Mouse (Mus musculus): ENCODE measurements at regions not wholly inside any gene's neighbourhood (a gene's known extent, or its start where the extent isn't known, plus 50 kb on each side); places are given as distances from the start of the nearest gene placed in this dataset.
A peak's percentile ranks its signal among the peaks of the same experiment; 100 is the strongest.

- DNase-seq (ENCODE audit: low spot score), result no peak
Observed at GRCm38 (mm10) chr11:114551262-114551661, 117.1 kb upstream of the Rpl38 start.

- DNase-seq (ENCODE audit: low spot score), result no peak
Observed at GRCm38 (mm10) chr11:114548658-114549057, 119.7 kb upstream of the Rpl38 start.

GRCm38 (mm10) chr11:114544212-114544611 lies 124.1 kb upstream of the Rpl38 start:
- no peak for DNase-seq (ENCODE audit: low spot score)

GRCm38 (mm10) chr11:114542167-114542566 lies 126.2 kb upstream of the Rpl38 start:
- DNase-seq (ENCODE audit: low spot score), result no peak

- DNase-seq (ENCODE audit: low spot score), result no peak
Observed at GRCm38 (mm10) chr11:114540503-114540902, 127.8 kb upstream of the Rpl38 start.

- DNase-seq (ENCODE audit: low spot score), result no peak
Observed at GRCm38 (mm10) chr11:114536616-114537493, 131.5 kb upstream of the Rpl38 start.

- no peak for DNase-seq (ENCODE audit: low spot score)
Observed at GRCm38 (mm10) chr11:114535900-114536299, 132.4 kb upstream of the Rpl38 start.

- DNase-seq (ENCODE audit: low spot score), result no peak
Observed at GRCm38 (mm10) chr11:114534436-114534835, 133.9 kb upstream of the Rpl38 start.

GRCm38 (mm10) chr11:114531241-114531765 lies 137.0 kb upstream of the Rpl38 start:
- DNase-seq (ENCODE audit: low spot score), result no peak

- DNase-seq (ENCODE audit: low spot score), result no peak
Observed at GRCm38 (mm10) chr11:114528937-114529772, 139.2 kb upstream of the Rpl38 start.

GRCm38 (mm10) chr11:114523444-114524238 lies 144.7 kb upstream of the Rpl38 start:
- DNase-seq (ENCODE audit: low spot score), result peak; percentile 65

GRCm38 (mm10) chr11:114515278-114515677 lies 153.0 kb upstream of the Rpl38 start:
- DNase-seq (ENCODE audit: low spot score), result no peak

- no peak for DNase-seq (ENCODE audit: low spot score)
Observed at GRCm38 (mm10) chr11:114514126-114514525, 154.2 kb upstream of the Rpl38 start.

GRCm38 (mm10) chr11:114513446-114513845 lies 154.9 kb upstream of the Rpl38 start:
- DNase-seq (ENCODE audit: low spot score), result no peak

GRCm38 (mm10) chr11:114511994-114512393 lies 156.3 kb upstream of the Rpl38 start:
- DNase-seq (ENCODE audit: low spot score), result no peak

- DNase-seq (ENCODE audit: low spot score), result no peak
Observed at GRCm38 (mm10) chr11:114502562-114502961, 165.8 kb upstream of the Rpl38 start.

GRCm38 (mm10) chr11:114501869-114502540 lies 166.3 kb upstream of the Rpl38 start:
- no peak for DNase-seq (ENCODE audit: low spot score)

- DNase-seq (ENCODE audit: low spot score), result no peak
Observed at GRCm38 (mm10) chr11:114500416-114500815, 167.9 kb upstream of the Rpl38 start.

- DNase-seq (ENCODE audit: low spot score), result no peak
Observed at GRCm38 (mm10) chr11:114499665-114500064, 168.7 kb upstream of the Rpl38 start.

GRCm38 (mm10) chr11:114495520-114495921 lies 172.8 kb upstream of the Rpl38 start:
- no peak for DNase-seq (ENCODE audit: low spot score)

GRCm38 (mm10) chr11:114486455-114486854 lies 181.9 kb upstream of the Rpl38 start:
- DNase-seq (ENCODE audit: low spot score), result no peak

Data from urinary bladder, postnatal 25 days (tissue).